Mouse (Mus musculus) midbrain, embryonic 16.5 days (tissue): ENCODE measurements around the gene Slc24a3. TPM values are rescaled to one million over a fixed set of nuclear protein-coding genes. Genes with fewer than 3 reads are reported as not detected.

ENCODE experiments used
- ATAC-seq: fragments of 200-750 bp; cut with Nextera tagmentation; 2 replicates; pipeline ENCODE4 v1.8.0; 2017; ENCODE audit warnings: moderate TSS enrichment
- H3K27ac ChIP-seq: fragments of 300-500 bp; sonication (generic); 2 replicates; pipeline ENCODE4 v1.5.1; 2014; ENCODE audit warnings: mild to moderate bottlenecking, low read length, mixed read lengths
- H3K27me3 ChIP-seq: fragments of 300-500 bp; sonication (generic); 2 replicates; pipeline ENCODE4 v1.6.1; 2014; ENCODE audit warnings: low read depth, low read length, mixed read lengths; ENCODE audit not compliant: control insufficient read depth, insufficient read depth
- H3K36me3 ChIP-seq: fragments of 300-500 bp; sonication (generic); 2 replicates; pipeline ENCODE4 v1.6.1; 2014; ENCODE audit warnings: mild to moderate bottlenecking, low read length, moderate library complexity, mixed read lengths; ENCODE audit not compliant: control insufficient read depth, insufficient read depth
- H3K4me1 ChIP-seq: fragments of 300-500 bp; sonication (generic); 2 replicates; pipeline ENCODE4 v1.6.1; 2014; ENCODE audit warnings: mild to moderate bottlenecking, low read length, mixed read lengths; ENCODE audit not compliant: control insufficient read depth, insufficient read depth
- H3K4me2 ChIP-seq: fragments of 300-500 bp; sonication (generic); 2 replicates; pipeline ENCODE4 v1.6.1; 2014; ENCODE audit warnings: mild to moderate bottlenecking, low read length, mixed read lengths
- H3K4me3 ChIP-seq: fragments of 300-500 bp; sonication (generic); 2 replicates; pipeline ENCODE4 v1.5.1; 2014; ENCODE audit warnings: low read depth, mild to moderate bottlenecking, low read length, moderate library complexity, mixed read lengths
- H3K9ac ChIP-seq: fragments of 300-500 bp; sonication (generic); 2 replicates; pipeline ENCODE4 v1.6.1; 2014; ENCODE audit warnings: low read depth, low read length, mixed read lengths
- H3K9me3 ChIP-seq: fragments of 300-500 bp; sonication (generic); replicated peaks from 2 replicates; pipeline ENCODE4 v1.6.1; 2014; ENCODE audit warnings: mild to moderate bottlenecking, low read length, mixed read lengths; ENCODE audit not compliant: control insufficient read depth, poor library complexity, severe bottlenecking
- WGBS: fragments of 180-500 bp; shearing (Covaris S2); extraction: QIAGEN DNeasy Blood & Tissue Kit; methylation state at CpG from one replicate; pipeline ENCODE4 v1.1.7; 2014; 5-methylcytosine and 5-hydroxymethylcytosine counted together
- polyA plus RNA-seq: library from polyadenylated mRNA; unstranded; fragments of >200 nt; fragmentation: Nextera tagmentation; extraction: Ambion mirVana; gene quantifications from 2 replicates; pipeline ENCODE4 v1.2.1, GENCODE M21; 2015

Gene Slc24a3
- polyA plus RNA-seq, 1 experiment from 2014 or later, result 18.7 TPM

DNA sequence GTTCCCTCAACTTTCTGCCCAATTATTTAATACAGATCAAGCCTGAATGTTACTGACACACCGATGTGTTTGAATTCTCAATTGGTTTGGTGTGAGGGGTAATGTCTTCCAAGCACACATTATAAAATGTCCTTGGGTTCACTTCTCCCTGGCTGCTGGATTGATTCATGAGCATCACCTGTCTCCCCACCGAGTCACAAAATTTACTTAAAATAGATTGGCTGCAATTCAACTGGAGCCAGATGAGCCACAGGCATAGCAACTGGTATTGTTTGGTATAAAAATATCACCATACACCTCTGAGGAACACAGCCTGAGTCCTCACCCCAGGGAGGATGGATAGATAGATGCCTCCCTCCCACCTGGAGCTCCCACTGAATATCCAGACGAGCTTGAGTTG, 404.4 kb downstream of the Slc24a3 start:
- no peaks in the 10 kb centered on the region for H3K4me1 ChIP-seq
- no peaks in the 10 kb centered on the region for H3K36me3 ChIP-seq
- no peak overlapping the region for H3K9ac ChIP-seq
- no peaks in the 10 kb centered on the region for H3K27me3 ChIP-seq
- ATAC-seq, result no peak
- H3K4me3 ChIP-seq, result no peak overlapping the region
- H3K4me2 ChIP-seq, result no peak overlapping the region
- WGBS, result 72% methylated on average over 3 of the region's 3 CpGs
- H3K27ac ChIP-seq, result no peak overlapping the region
- no peaks in the 10 kb centered on the region for H3K9me3 ChIP-seq

GRCm38 (mm10) chr2:145574148-145574547, 406.6 kb downstream of the Slc24a3 start:
- Histone ChIP-seq H3K27me3 (no peaks in the 10 kb centered on the region), H3K27ac (no peak overlapping the region), H3K4me2 (no peak overlapping the region), H3K36me3 (no peaks in the 10 kb centered on the region), H3K9ac (no peak overlapping the region), H3K4me3 (no peak overlapping the region), H3K4me1 (no peaks in the 10 kb centered on the region), H3K9me3 (no peaks in the 10 kb centered on the region)
- no peak for ATAC-seq
- WGBS, result 78% methylated on average over 4 of the region's 4 CpGs

GRCm38 (mm10) chr2:145583103-145583502, 415.5 kb downstream of the Slc24a3 start:
- H3K4me1 ChIP-seq, result 0 out of 2 replicates have a peak, but pooled peaks cover 3% of the 10 kb centered on the region
- no peaks in the 10 kb centered on the region for H3K9me3 ChIP-seq
- ATAC-seq, result no peak
- H3K27me3 ChIP-seq, result no peaks in the 10 kb centered on the region
- H3K36me3 ChIP-seq, result no peaks in the 10 kb centered on the region
- H3K9ac ChIP-seq, result no peak overlapping the region
- H3K4me2 ChIP-seq, result no peak overlapping the region
- H3K4me3 ChIP-seq, result no peak overlapping the region
- H3K27ac ChIP-seq, result no peak overlapping the region
- WGBS, result 82% methylated on average over 3 of the region's 3 CpGs

DNA sequence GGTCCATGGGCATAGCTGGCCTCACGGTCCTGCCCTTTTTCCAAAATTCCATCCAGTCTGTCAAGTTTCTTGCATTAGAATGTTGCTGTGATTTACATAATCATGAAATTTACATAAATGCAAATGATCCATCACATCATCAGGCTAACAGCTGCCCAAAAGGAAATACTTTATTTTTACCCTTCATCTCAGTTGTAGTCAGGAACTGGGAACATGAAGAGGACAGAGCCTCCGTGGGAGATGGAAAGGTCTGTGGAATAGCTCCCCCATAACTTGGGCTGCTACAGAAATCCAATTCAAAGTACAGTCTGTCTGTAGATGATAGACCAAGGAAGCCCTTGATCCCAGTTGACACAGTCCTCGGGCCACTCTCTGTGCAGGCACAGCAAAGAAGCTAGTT, 417.9 kb downstream of the Slc24a3 start:
- H3K9me3 ChIP-seq, result no peaks in the 10 kb centered on the region
- no peak overlapping the region for H3K4me3 ChIP-seq
- ATAC-seq, result no peak
- 0 out of 2 replicates have a peak, but pooled peaks cover 3% of the 10 kb centered on the region for H3K4me1 ChIP-seq
- H3K27ac ChIP-seq, result no peak overlapping the region
- H3K9ac ChIP-seq, result no peak overlapping the region
- no peak overlapping the region for H3K4me2 ChIP-seq
- no peaks in the 10 kb centered on the region for H3K36me3 ChIP-seq
- H3K27me3 ChIP-seq, result no peaks in the 10 kb centered on the region
- 75% methylated on average over 3 of the region's 3 CpGs for WGBS

GRCm38 (mm10) chr2:145588009-145588737, 420.6 kb downstream of the Slc24a3 start:
- WGBS, result 66% methylated on average over 8 of the region's 8 CpGs
- H3K27me3 ChIP-seq, result no peaks in the 10 kb centered on the region
- H3K36me3 ChIP-seq, result no peaks in the 10 kb centered on the region
- no peak overlapping the region for H3K9ac ChIP-seq
- no peak overlapping the region for H3K4me2 ChIP-seq
- H3K9me3 ChIP-seq, result no peaks in the 10 kb centered on the region
- no peak overlapping the region for H3K27ac ChIP-seq
- peak; percentile 92 for ATAC-seq
- 0 out of 2 replicates have a peak, but pooled peaks cover 3% of the 10 kb centered on the region for H3K4me1 ChIP-seq
- H3K4me3 ChIP-seq, result no peak overlapping the region

DNA sequence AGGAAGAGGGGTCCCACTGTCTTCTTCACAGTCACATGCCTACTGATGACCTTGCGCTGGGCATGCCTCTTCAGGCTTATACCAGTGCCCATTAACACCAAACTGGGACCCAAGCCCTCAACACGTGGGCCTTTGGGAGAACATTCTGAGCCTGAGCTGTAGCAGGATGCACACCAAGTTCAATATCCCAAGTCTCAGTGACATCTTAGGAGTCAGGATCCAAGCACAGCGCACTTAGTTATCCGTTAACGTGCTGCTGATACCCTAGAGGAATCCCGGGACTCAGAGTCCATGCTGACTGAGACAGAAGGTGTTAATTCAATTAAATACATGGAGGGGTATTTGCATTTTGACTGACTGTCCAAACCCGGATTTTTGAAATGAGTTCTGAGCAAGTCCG, 424.3 kb downstream of the Slc24a3 start:
- Histone ChIP-seq H3K9ac (no peak overlapping the region), H3K9me3 (no peaks in the 10 kb centered on the region), H3K4me1 (0 out of 2 replicates have a peak, but pooled peaks cover 3% of the 10 kb centered on the region), H3K4me3 (no peak overlapping the region), H3K27ac (no peak overlapping the region), H3K4me2 (no peak overlapping the region), H3K27me3 (no peaks in the 10 kb centered on the region), H3K36me3 (no peaks in the 10 kb centered on the region)
- 82% methylated on average over 8 of the region's 8 CpGs for whole genome bisulfite sequencing
- no peak for ATAC-seq

GRCm38 (mm10) chr2:145593649-145594347, 426.2 kb downstream of the Slc24a3 start:
- WGBS, result 77% methylated on average over 3 of the region's 3 CpGs
- H3K27ac ChIP-seq, result no peak overlapping the region
- no peak overlapping the region for H3K4me2 ChIP-seq
- no peaks in the 10 kb centered on the region for H3K9me3 ChIP-seq
- H3K4me1 ChIP-seq, result no peaks in the 10 kb centered on the region
- no peaks in the 10 kb centered on the region for H3K36me3 ChIP-seq
- no peak for ATAC-seq
- no peaks in the 10 kb centered on the region for H3K27me3 ChIP-seq
- no peak overlapping the region for H3K4me3 ChIP-seq
- no peak overlapping the region for H3K9ac ChIP-seq

DNA sequence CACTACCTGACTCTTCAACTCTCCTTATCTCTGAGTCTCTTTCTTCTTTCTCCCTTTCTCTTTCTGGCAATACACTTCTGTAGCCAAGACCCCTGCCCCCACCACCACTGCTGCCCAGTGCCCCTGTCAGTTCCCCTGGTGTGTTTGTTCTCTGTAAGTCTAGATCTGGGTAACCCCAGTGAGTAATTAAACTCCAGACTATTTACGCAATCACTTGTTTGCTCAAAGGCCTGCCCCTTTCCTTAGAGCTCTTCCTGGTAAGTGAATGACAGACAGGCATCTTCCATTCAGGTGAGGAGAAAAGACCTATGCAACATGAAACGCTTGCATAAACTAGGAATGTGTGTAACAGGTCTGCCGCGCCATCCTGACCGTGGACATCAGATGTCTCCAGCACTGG, 430.3 kb downstream of the Slc24a3 start:
- no peaks in the 10 kb centered on the region for H3K27me3 ChIP-seq
- H3K4me2 ChIP-seq, result no peak overlapping the region
- H3K9ac ChIP-seq, result no peak overlapping the region
- no peaks in the 10 kb centered on the region for H3K9me3 ChIP-seq
- no peaks in the 10 kb centered on the region for H3K4me1 ChIP-seq
- ATAC-seq, result no peak
- H3K4me3 ChIP-seq, result no peak overlapping the region
- H3K27ac ChIP-seq, result no peak overlapping the region
- no peaks in the 10 kb centered on the region for H3K36me3 ChIP-seq
- WGBS, result 92% methylated on average over 5 of the region's 5 CpGs

- H3K4me3 ChIP-seq, result no peak overlapping the region
- no peak overlapping the region for H3K9ac ChIP-seq
- WGBS, result 92% methylated on average over 5 of the region's 5 CpGs
These were observed 440.3 kb downstream of the Slc24a3 start for GRCm38 (mm10) chr2:145607844-145608243.

More at GRCm38 (mm10) chr2:145607844-145608243, 440.3 kb downstream of the Slc24a3 start:
- ATAC-seq, result no peak
- Histone ChIP-seq H3K4me1 (no peaks in the 10 kb centered on the region), H3K4me2 (no peak overlapping the region), H3K27me3 (no peaks in the 10 kb centered on the region), H3K36me3 (no peaks in the 10 kb centered on the region), H3K27ac (no peak overlapping the region), H3K9me3 (no peaks in the 10 kb centered on the region)
